Mouse (Mus musculus) embryonic facial prominence, embryonic 10.5 days (tissue): Measurements from ENCODE around the gene Hdac1. TPM values are rescaled to one million over a fixed set of nuclear protein-coding genes. Genes with fewer than 3 reads are reported as not detected.
A peak's percentile ranks its signal among the peaks of the same experiment; 100 is the strongest.

Experiments
- DNase-seq: peaks from one replicate; pipeline ENCODE4 v3.0.0-alpha.2; 2017; ENCODE audit warnings: low spot score
- H3K27ac ChIP-seq: fragments of 300-500 bp; sonication (generic); replicated peaks from 2 replicates; pipeline ENCODE4 v1.5.1; 2016; ENCODE audit warnings: mild to moderate bottlenecking
- H3K27me3 ChIP-seq: fragments of 300-500 bp; sonication (generic); replicated peaks from 2 replicates; pipeline ENCODE4 v1.6.1; 2016; ENCODE audit warnings: low read depth, mild to moderate bottlenecking; ENCODE audit not compliant: poor library complexity, severe bottlenecking
- H3K36me3 ChIP-seq: fragments of 300-500 bp; sonication (generic); replicated peaks from 2 replicates; pipeline ENCODE4 v1.6.1; 2016; ENCODE audit warnings: mild to moderate bottlenecking, moderate library complexity
- H3K4me1 ChIP-seq: fragments of 300-500 bp; sonication (generic); 2 replicates; pipeline ENCODE4 v1.6.1; 2016
- H3K4me3 ChIP-seq: fragments of 300-500 bp; sonication (generic); 2 replicates; pipeline ENCODE4 v1.5.1; 2016; ENCODE audit warnings: mild to moderate bottlenecking, moderate library complexity
- H3K9me3 ChIP-seq: fragments of 300-500 bp; sonication (generic); 2 replicates; pipeline ENCODE4 v1.6.1; 2016; ENCODE audit warnings: mild to moderate bottlenecking
- WGBS: fragments of 180-500 bp; shearing (Covaris S2); methylation state at CpG from one replicate; pipeline ENCODE4 v1.1.7; 2016; 5-methylcytosine and 5-hydroxymethylcytosine counted together
- polyA plus RNA-seq: library from polyadenylated mRNA; unstranded; fragments of >200 nt; fragmentation: Nextera tagmentation; extraction: Ambion mirVana; gene quantifications from 2 replicates; pipeline ENCODE4 v1.2.1, GENCODE M21; 2016

Hdac1 gene
- 302 and 304 TPM in 2 replicates for polyA plus RNA-seq

DNA sequence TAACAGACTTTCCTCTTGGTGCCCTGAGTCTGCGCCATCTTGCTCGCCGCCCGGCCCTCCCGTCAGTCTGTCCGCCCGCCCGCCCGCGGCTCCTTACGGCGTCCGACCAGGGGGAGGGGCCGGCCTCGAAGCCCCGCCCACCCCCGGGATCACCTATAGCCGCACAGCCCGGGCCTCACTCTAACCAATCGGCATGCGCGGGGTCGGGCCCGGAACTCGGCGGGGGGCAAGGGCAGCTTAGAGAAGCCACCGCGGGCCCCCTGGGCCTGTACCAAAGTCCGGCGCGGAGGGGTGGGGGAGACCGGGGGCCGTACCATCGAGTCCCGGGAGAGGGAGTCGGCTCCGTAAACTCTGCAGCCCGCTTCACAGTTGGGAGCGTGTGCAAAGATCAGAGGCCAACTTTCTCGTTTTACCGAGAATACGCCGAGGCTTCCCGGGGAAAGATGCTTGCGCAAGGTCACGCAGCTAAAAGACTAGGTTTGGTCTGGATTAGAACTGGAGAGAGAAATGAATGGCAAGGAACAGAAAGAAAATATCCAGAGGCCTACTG is at the start of gene Hdac1:
Hdac1 (minus strand) TSS at position 122 of the 550 bp plus-strand sequence.
- Histone ChIP-seq H3K9me3 (no peaks in the 10 kb centered on the region), H3K36me3 (peaks cover 34% of the 10 kb centered on the region), H3K4me1 (peaks cover 26% of the 10 kb centered on the region), H3K27ac (peak within 1 kb of the TSS; percentile 96), H3K27me3 (no peaks in the 10 kb centered on the region), H3K4me3 (peak within 1 kb of the TSS; percentile 96)
- WGBS: 1% methylated on average over 46 of the region's 46 CpGs
- DNase-seq: peak; percentile 100

DNA sequence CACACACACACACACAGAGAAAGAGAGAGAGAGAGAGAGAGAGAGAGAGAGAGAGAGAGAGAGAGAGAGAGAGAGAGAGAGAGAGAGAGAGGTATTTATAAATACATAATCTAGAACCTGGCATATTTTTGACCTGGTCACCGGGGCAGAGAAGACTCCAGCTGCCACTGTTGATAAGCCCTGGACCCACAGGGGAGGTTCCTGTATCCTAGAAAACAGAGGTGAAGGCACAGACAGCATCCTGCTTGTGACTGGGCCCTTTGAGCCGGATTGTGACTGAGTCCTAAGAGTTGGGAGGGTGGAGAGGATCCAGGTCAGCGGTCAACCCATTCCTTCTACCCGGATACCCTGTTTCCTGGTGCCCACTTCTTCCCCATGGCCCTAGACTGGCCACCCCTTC is 46.4 kb upstream of the Hdac1 start:
- no peaks in the 10 kb centered on the region for H3K9me3 ChIP-seq
- H3K4me3 ChIP-seq: no peak overlapping the region
- no peak for DNase-seq
- WGBS: 72% methylated on average over 4 of the region's 4 CpGs
- H3K27me3 ChIP-seq: no peaks in the 10 kb centered on the region
- peaks cover 41% of the 10 kb centered on the region for H3K36me3 ChIP-seq
- H3K27ac ChIP-seq: no peak overlapping the region
- H3K4me1 ChIP-seq: peaks cover 19% of the 10 kb centered on the region

DNA sequence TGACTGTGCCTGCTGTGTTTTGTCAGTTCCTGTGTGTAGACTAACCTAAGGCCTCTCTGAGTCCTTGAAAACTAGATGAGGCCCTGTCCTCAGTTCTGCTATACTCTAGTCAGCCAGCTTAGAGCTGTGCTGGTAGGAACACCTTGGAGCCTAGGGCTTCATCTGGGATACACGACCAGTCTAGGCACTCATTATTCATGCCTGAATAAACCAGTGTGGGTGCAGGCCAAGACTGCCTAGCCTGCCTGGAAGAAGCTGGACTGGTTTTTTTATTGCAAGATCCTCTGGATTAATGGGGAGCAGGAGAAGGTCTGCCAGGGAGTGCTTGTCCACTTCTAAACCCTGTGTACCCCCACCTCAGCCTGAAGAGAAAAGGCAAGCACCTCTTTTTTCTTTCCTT is 44.4 kb upstream of the Hdac1 start:
- DNase-seq: no peak
- Histone ChIP-seq H3K27ac (no peak overlapping the region), H3K27me3 (no peaks in the 10 kb centered on the region), H3K4me3 (no peak overlapping the region), H3K36me3 (peaks cover 22% of the 10 kb centered on the region), H3K4me1 (peaks cover 19% of the 10 kb centered on the region), H3K9me3 (no peaks in the 10 kb centered on the region)
- 52% methylated on average over 1 of the region's 1 CpGs for WGBS

DNA sequence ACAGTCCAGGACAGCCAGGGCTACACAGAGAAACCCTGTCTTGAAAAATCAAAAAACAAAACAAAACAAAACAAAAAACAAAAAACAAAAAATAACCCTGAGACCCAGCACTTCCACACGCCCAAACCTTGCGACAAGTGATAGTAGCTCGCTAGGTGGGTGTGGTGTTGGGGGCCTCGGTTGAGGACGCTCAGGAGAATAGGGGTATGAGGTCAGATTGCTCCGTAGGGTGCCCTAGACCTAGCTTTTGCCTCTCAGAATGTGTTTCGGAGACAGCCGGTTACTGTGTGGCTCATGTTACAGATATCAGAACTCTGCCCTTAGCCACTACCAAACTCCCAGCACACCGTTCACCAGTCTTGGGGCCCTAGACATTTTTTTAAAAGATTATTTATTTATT is 43.3 kb upstream of the Hdac1 start:
- no peaks in the 10 kb centered on the region for H3K9me3 ChIP-seq
- H3K27ac ChIP-seq: 0 out of 2 replicates have a peak overlapping the region, but pooled peaks have one; percentile 78
- H3K4me3 ChIP-seq: peak overlapping the region; percentile 65
- 71% methylated on average over 9 of the region's 9 CpGs for WGBS
- DNase-seq: no peak
- no peaks in the 10 kb centered on the region for H3K27me3 ChIP-seq
- H3K36me3 ChIP-seq: peaks cover 10% of the 10 kb centered on the region
- peaks cover 19% of the 10 kb centered on the region for H3K4me1 ChIP-seq

DNA sequence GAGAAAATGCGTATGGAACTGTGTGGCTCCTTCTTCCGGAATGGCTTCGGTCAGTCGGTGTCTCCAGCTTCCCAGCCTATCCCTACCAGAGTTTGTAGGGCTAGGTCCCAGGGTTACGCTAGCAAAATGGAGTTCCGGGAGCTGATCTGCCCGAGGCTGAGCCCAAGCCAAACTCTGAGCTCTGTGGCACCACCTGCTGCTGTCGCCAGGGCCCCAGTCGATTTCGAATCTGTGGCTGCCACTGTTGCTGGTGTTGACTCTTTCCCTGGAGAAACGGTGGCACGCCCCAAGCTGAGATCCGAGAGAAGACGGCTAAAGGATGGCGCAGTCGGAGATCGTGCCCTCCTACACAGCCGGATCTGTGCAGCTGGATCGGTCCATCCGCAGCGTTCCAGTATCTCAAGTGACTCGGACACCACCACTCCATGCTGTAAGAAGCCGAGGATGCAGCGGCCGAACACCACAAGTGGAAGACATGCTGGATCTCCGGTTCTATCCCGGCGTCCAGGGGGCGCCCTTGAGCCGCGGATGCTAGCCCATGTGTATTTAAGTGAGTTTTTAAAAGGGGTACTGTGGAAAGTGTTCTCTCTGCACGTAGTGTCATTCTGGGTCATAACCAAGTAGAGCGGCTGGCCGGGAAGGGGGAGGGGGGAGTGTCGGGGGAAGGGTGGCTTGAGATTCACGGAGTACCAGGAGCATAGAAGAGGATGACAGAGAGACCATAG is 42.5 kb upstream of the Hdac1 start:
- WGBS: 2% methylated on average over 36 of the region's 36 CpGs
- H3K4me3 ChIP-seq: peak overlapping the region; percentile 65
- H3K27me3 ChIP-seq: no peaks in the 10 kb centered on the region
- H3K4me1 ChIP-seq: peaks cover 19% of the 10 kb centered on the region
- peaks cover 3% of the 10 kb centered on the region; the same call in 1 of the 2 replicates for H3K36me3 ChIP-seq
- no peaks in the 10 kb centered on the region for H3K9me3 ChIP-seq
- DNase-seq: peak; percentile 88
- H3K27ac ChIP-seq: peak overlapping the region; percentile 78

DNA sequence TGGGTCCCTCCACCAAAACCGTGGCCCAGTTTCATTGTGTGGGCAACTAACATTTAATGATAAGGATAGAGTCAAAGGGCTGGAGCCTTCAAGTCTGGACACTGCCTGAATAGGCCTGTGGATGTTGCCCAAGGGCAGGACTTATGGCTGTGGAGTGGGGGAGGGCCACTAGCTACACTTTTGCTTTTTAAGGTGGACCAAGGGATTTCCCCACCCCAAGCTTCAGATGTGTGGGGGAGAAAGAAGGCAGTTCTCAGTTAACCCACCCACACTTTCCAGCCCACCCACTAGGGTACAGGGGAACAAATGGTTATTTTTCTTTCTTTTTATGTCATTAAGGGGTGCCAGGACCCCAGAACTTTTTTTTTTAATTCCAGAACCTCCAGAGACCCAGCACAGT is 41.9 kb upstream of the Hdac1 start:
- Histone ChIP-seq H3K9me3 (no peaks in the 10 kb centered on the region), H3K27ac (peak overlapping the region; percentile 78), H3K4me1 (peaks cover 19% of the 10 kb centered on the region), H3K36me3 (no peaks in the 10 kb centered on the region), H3K27me3 (no peaks in the 10 kb centered on the region), H3K4me3 (peak overlapping the region; percentile 65)
- DNase-seq: no peak
- WGBS: 59% methylated on average over 1 of the region's 1 CpGs

DNA sequence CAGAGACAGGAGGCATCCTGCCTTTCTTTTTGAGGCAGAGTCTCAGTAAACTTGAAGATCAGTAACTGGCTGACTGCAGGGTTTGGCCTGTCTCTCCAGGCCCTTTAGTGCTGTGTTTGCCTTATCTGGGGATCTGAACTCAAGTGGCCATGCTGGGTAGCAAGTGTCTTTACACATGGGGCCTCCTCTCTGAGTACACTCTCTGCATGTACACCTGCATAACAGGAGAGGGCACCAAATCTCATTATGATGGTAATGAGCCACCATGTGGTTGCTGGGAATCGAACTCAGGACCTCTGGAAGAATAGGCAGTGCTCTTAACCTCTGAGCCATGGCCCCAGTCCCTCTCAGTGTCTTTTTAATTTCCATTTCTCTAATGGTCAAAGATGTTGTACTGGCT is 39.7 kb upstream of the Hdac1 start:
- DNase-seq: no peak
- no peaks in the 10 kb centered on the region for H3K9me3 ChIP-seq
- no peak overlapping the region for H3K4me3 ChIP-seq
- 0 out of 2 replicates have a peak, but pooled peaks cover 4% of the 10 kb centered on the region for H3K27me3 ChIP-seq
- 91% methylated on average over 1 of the region's 1 CpGs for WGBS
- peaks cover 19% of the 10 kb centered on the region for H3K4me1 ChIP-seq
- no peak overlapping the region for H3K27ac ChIP-seq
- no peaks in the 10 kb centered on the region for H3K36me3 ChIP-seq

DNA sequence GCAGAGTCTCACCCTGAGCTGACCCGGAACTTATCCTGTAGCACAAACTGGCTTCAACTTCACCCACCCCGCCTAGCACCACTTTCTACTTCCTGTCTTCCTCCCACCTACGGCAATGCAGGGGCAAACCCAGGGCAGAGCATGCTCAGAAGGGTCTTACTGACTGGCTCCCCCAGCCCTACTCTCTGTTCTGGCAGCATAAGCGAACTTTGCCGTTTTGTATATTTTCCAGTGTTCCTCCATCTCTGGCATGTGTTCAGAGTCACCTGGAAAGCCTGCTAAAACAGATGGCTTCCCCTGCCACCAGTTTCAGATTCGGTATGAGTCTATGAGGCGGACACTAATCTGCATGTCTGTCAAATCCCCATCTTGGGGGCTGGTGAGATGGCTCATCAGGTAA is 37.8 kb upstream of the Hdac1 start:
- Histone ChIP-seq H3K9me3 (no peaks in the 10 kb centered on the region), H3K36me3 (no peaks in the 10 kb centered on the region), H3K4me1 (peaks cover 22% of the 10 kb centered on the region), H3K27ac (no peak overlapping the region; the same call in 1 of the 2 replicates), H3K27me3 (peaks cover 10% of the 10 kb centered on the region; the same call in 1 of the 2 replicates), H3K4me3 (no peak overlapping the region)
- no peak for DNase-seq
- WGBS: 82% methylated on average over 7 of the region's 7 CpGs

DNA sequence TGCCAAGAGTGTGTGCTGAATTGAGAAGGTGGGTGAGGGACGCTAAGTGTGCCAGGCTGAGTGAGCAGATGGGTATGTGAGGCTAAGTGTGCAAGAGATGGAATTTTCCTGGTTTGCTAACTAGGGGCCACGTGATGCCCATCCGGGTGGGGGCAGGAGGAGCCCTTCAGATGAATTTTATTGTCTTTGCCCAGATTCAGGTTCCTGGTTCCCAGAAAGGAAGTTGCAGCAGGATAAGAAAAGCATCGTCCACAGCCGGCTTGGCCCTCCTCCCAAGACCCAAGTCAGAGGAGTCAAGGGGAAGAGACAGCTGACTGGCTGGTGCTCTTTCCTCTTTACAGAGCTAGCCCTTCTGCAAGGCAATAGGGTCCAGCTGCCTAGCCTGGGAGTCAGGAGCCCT is 36.0 kb upstream of the Hdac1 start, which contains the start of gene Fam167b:
Fam167b (minus strand) TSS at position 84 of the 400 bp plus-strand sequence.
- no peaks in the 10 kb centered on the region for H3K36me3 ChIP-seq
- peaks cover 13% of the 10 kb centered on the region for H3K4me1 ChIP-seq
- no peaks in the 10 kb centered on the region for H3K9me3 ChIP-seq
- H3K27ac ChIP-seq: no peak within 1 kb of the TSS
- WGBS: 84% methylated on average over 5 of the region's 5 CpGs
- no peak for DNase-seq
- H3K27me3 ChIP-seq: peaks cover 10% of the 10 kb centered on the region; the same call in 1 of the 2 replicates
- H3K4me3 ChIP-seq: peak within 1 kb of the TSS; percentile 23; the same call in 1 of the 2 replicates

DNA sequence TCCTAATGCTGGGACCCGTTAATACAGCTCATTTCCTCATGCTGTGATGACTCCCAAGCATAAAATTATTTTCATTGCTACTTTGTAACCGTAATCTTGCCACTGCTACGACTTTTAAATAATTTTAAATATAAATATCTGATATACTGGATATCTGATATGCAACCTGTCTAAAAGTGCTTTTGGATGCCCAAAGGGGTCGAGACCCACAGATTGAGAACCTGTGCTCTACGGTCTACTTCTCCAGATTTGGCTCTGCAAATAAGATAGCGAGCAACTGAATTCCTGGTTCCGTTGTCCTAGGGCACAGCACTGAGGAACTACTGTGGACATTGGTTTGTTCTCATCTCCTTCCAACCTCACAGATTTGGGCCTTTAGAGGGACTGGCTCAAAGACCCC is 35.2 kb upstream of the Hdac1 start:
- H3K36me3 ChIP-seq: no peaks in the 10 kb centered on the region
- no peak overlapping the region for H3K27ac ChIP-seq
- 84% methylated on average over 7 of the region's 7 CpGs for WGBS
- peaks cover 10% of the 10 kb centered on the region; the same call in 1 of the 2 replicates for H3K27me3 ChIP-seq
- H3K9me3 ChIP-seq: no peaks in the 10 kb centered on the region
- no peak for DNase-seq
- H3K4me1 ChIP-seq: peaks cover 13% of the 10 kb centered on the region
- H3K4me3 ChIP-seq: no peak overlapping the region

DNA sequence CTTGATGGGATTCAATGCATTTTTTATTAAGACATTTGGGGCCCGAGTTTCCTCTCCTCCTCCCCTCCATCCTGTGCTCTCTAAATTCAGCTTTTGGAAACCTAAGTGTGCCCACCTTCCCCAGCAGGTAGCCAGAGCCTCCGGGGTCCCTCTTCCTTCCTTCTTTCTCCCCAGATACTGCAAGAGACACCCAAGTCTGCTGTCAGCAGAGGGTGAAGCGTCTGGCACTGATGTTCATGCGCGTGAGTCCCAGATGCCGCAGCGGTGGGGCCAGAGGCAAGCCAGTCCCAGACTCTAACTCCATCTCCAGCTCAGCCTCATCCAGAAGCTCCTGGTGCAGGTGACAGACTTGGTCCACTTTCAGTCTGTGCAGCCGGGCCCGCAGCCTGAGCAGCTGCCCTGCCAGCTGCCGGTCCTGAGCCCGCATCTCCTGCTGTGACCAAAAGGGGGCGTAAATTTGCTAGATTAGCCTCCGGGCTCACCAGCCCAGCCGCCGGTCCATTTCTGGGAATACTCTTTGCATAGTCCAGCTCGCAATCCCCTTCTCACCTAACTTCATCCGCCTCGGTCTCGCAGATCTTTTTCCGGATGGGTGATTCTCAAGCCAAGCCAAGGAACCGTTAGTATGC is 34.5 kb upstream of the Hdac1 start:
- H3K27ac ChIP-seq: no peak overlapping the region
- peak overlapping the region; percentile 23; the same call in 1 of the 2 replicates for H3K4me3 ChIP-seq
- peak; percentile 66 for DNase-seq
- H3K27me3 ChIP-seq: peaks cover 10% of the 10 kb centered on the region; the same call in 1 of the 2 replicates
- 35% methylated on average over 21 of the region's 21 CpGs for WGBS
- H3K36me3 ChIP-seq: no peaks in the 10 kb centered on the region
- H3K9me3 ChIP-seq: no peaks in the 10 kb centered on the region
- H3K4me1 ChIP-seq: peaks cover 13% of the 10 kb centered on the region

DNA sequence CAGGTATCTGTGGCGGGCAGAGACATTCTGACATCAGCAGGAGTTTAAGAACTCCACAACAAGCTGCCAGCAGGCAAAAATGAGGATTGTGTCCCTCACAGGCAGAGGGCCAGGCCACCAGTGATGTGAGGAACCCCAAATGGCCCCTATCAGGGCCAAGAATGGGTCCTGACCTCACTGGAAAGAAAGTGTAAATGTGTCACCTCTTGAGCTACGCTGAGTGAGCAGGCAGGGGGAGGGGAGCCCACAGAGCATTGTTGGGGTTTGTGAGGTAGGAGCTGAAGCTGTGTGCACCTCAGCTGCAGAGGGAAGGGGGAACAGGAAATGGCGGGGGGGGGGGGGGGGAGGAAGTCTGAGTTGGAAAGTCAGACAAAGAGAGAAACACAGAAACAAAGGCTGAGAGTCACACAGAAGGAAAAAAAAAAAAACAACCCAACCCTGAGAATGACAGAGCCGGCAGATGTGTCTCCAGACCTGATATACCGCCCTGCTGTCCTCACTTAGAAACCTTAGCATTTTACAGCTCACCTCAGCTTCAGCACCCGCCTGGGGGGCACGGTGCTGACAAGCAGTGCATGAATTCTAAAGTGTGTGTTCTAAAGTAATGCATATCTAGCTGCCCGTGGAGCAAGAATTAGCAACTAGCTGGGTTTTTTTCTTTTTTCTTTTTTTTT is 32.8 kb upstream of the Hdac1 start:
- DNase-seq: peak; percentile 22
- H3K27me3 ChIP-seq: peaks cover 10% of the 10 kb centered on the region; the same call in 1 of the 2 replicates
- peak overlapping the region; percentile 65 for H3K27ac ChIP-seq
- 58% methylated on average over 7 of the region's 8 CpGs for WGBS
- no peak overlapping the region for H3K4me3 ChIP-seq
- H3K9me3 ChIP-seq: no peaks in the 10 kb centered on the region
- no peaks in the 10 kb centered on the region for H3K36me3 ChIP-seq
- H3K4me1 ChIP-seq: peaks cover 13% of the 10 kb centered on the region
